Mouse (Mus musculus) forebrain, embryonic 11.5 days (tissue): ENCODE measurements at regions not wholly inside any gene's neighbourhood (a gene's known extent, or its start where the extent isn't known, plus 50 kb on each side); places are given as distances from the start of the nearest gene placed in this dataset.

Experiments used
- ATAC-seq: fragments of 200-750 bp; cut with Nextera tagmentation; replicated peaks from 2 replicates; pipeline ENCODE4 v1.8.0; 2017; ENCODE audit warnings: moderate TSS enrichment; ENCODE audit not compliant: low FRiP score
- DNase-seq: peaks from one replicate; pipeline ENCODE4 v3.0.0-alpha.2; 2017; ENCODE audit warnings: low spot score
- H3K27ac ChIP-seq: fragments of 300-500 bp; sonication (generic); 2 replicates; pipeline ENCODE4 v1.5.1; 2014; ENCODE audit warnings: low read depth, low read length
- H3K27me3 ChIP-seq: fragments of 300-500 bp; sonication (generic); 2 replicates; pipeline ENCODE4 v1.6.1; 2014; ENCODE audit warnings: mild to moderate bottlenecking, low read length, mixed read lengths; ENCODE audit not compliant: control insufficient read depth, insufficient read depth
- H3K36me3 ChIP-seq: fragments of 300-500 bp; sonication (generic); 2 replicates; pipeline ENCODE4 v1.6.1; 2014; ENCODE audit warnings: mild to moderate bottlenecking, low read length, moderate library complexity, mixed read lengths; ENCODE audit not compliant: control insufficient read depth, insufficient read depth
- H3K4me1 ChIP-seq: fragments of 300-500 bp; sonication (generic); replicated peaks from 2 replicates; pipeline ENCODE4 v1.6.1; 2014; ENCODE audit warnings: low read length, mixed read lengths; ENCODE audit not compliant: control insufficient read depth, insufficient read depth
- H3K4me2 ChIP-seq: fragments of 300-500 bp; sonication (generic); 2 replicates; pipeline ENCODE4 v1.6.1; 2014; ENCODE audit warnings: low read depth, mild to moderate bottlenecking, low read length, moderate library complexity, mixed read lengths; ENCODE audit not compliant: severe bottlenecking
- H3K4me3 ChIP-seq: fragments of 300-500 bp; sonication (generic); 2 replicates; pipeline ENCODE4 v1.5.1; 2014; ENCODE audit warnings: low read depth, low read length
- H3K9ac ChIP-seq: fragments of 300-500 bp; sonication (generic); 2 replicates; pipeline ENCODE4 v1.6.1; 2014; ENCODE audit warnings: low read length
- H3K9me3 ChIP-seq: fragments of 300-500 bp; sonication (generic); 2 replicates; pipeline ENCODE4 v1.6.1; 2016; ENCODE audit warnings: low read length, mixed read lengths; ENCODE audit not compliant: control insufficient read depth
- WGBS: fragments of 180-500 bp; shearing (Covaris S2); extraction: QIAGEN DNeasy Blood & Tissue Kit; methylation state at CpG from one replicate; pipeline ENCODE4 v1.1.7; 2014; 5-methylcytosine and 5-hydroxymethylcytosine counted together

GRCm38 (mm10) chr10:105125736-105126135 is 448.5 kb downstream of the Tmtc2 start:
- ATAC-seq = no peak
- H3K27ac ChIP-seq = no peak overlapping the region
- no peaks in the 10 kb centered on the region for H3K4me1 ChIP-seq
- H3K4me3 ChIP-seq = no peak overlapping the region
- no peak overlapping the region for H3K4me2 ChIP-seq
- no peak for DNase-seq
- no peaks in the 10 kb centered on the region for H3K27me3 ChIP-seq
- H3K9ac ChIP-seq = no peak overlapping the region
- no peaks in the 10 kb centered on the region for H3K9me3 ChIP-seq
- WGBS = 55% methylated on average over 3 of the region's 3 CpGs
- H3K36me3 ChIP-seq = no peaks in the 10 kb centered on the region

GRCm38 (mm10) chr10:105120229-105120628 is 454.0 kb downstream of the Tmtc2 start:
- no peaks in the 10 kb centered on the region for H3K36me3 ChIP-seq
- DNase-seq (no peak), ATAC-seq (no peak)
- H3K4me2 ChIP-seq = no peak overlapping the region
- H3K9ac ChIP-seq = no peak overlapping the region
- no peaks in the 10 kb centered on the region for H3K9me3 ChIP-seq
- WGBS = 88% methylated on average over 10 of the region's 10 CpGs
- no peaks in the 10 kb centered on the region for H3K4me1 ChIP-seq
- H3K27ac ChIP-seq = no peak overlapping the region
- H3K4me3 ChIP-seq = no peak overlapping the region
- no peaks in the 10 kb centered on the region for H3K27me3 ChIP-seq

GRCm38 (mm10) chr10:105116138-105116537 is 458.1 kb downstream of the Tmtc2 start:
- no peak overlapping the region for H3K9ac ChIP-seq
- no peaks in the 10 kb centered on the region for H3K4me1 ChIP-seq
- no peaks in the 10 kb centered on the region for H3K9me3 ChIP-seq
- no peaks in the 10 kb centered on the region for H3K36me3 ChIP-seq
- H3K27me3 ChIP-seq = no peaks in the 10 kb centered on the region
- H3K4me2 ChIP-seq = no peak overlapping the region
- H3K4me3 ChIP-seq = no peak overlapping the region
- no peak for DNase-seq
- H3K27ac ChIP-seq = no peak overlapping the region
- no peak for ATAC-seq
- 86% methylated on average over 1 of the region's 1 CpGs for WGBS

GRCm38 (mm10) chr10:105114927-105115326 is 459.3 kb downstream of the Tmtc2 start:
- 83% methylated on average over 5 of the region's 5 CpGs for WGBS
- Histone ChIP-seq H3K27ac (no peak overlapping the region), H3K4me2 (no peak overlapping the region)

GRCm38 (mm10) chr10:105110247-105110646 is 464.0 kb downstream of the Tmtc2 start:
- ATAC-seq = peak; percentile 64; the same call in 1 of the 2 replicates

More at GRCm38 (mm10) chr10:105114927-105115326, 459.3 kb downstream of the Tmtc2 start:
- Histone ChIP-seq H3K4me1 (no peaks in the 10 kb centered on the region), H3K4me3 (no peak overlapping the region), H3K27me3 (no peaks in the 10 kb centered on the region), H3K9me3 (no peaks in the 10 kb centered on the region), H3K9ac (no peak overlapping the region), H3K36me3 (no peaks in the 10 kb centered on the region)
- DNase-seq = no peak
- no peak for ATAC-seq

GRCm38 (mm10) chr10:105097045-105097331 is 477.3 kb downstream of the Tmtc2 start:
- WGBS = 45% methylated on average over 2 of the region's 2 CpGs
- Histone ChIP-seq H3K4me3 (no peak overlapping the region), H3K27ac (no peak overlapping the region), H3K4me2 (peak overlapping the region; percentile 29; the same call in 1 of the 2 replicates), H3K27me3 (no peaks in the 10 kb centered on the region), H3K4me1 (0 out of 2 replicates have a peak, but pooled peaks cover 2% of the 10 kb centered on the region), H3K9me3 (no peaks in the 10 kb centered on the region), H3K9ac (no peak overlapping the region), H3K36me3 (no peaks in the 10 kb centered on the region)
- ATAC-seq = peak; percentile 51
- no peak for DNase-seq

More at GRCm38 (mm10) chr10:105110247-105110646, 464.0 kb downstream of the Tmtc2 start:
- no peak for DNase-seq
- Histone ChIP-seq H3K27me3 (no peaks in the 10 kb centered on the region), H3K4me2 (no peak overlapping the region), H3K9ac (no peak overlapping the region), H3K27ac (no peak overlapping the region), H3K4me3 (no peak overlapping the region), H3K9me3 (no peaks in the 10 kb centered on the region), H3K4me1 (no peaks in the 10 kb centered on the region), H3K36me3 (no peaks in the 10 kb centered on the region)
- 0% methylated on average over 5 of the region's 5 CpGs for WGBS

GRCm38 (mm10) chr10:105096323-105097044 is 477.8 kb downstream of the Tmtc2 start:
- no peak for DNase-seq
- Histone ChIP-seq H3K9ac (no peak overlapping the region), H3K4me1 (0 out of 2 replicates have a peak, but pooled peaks cover 2% of the 10 kb centered on the region), H3K4me3 (no peak overlapping the region), H3K27me3 (no peaks in the 10 kb centered on the region), H3K9me3 (no peaks in the 10 kb centered on the region), H3K4me2 (peak overlapping the region; percentile 29; the same call in 1 of the 2 replicates), H3K36me3 (no peaks in the 10 kb centered on the region), H3K27ac (no peak overlapping the region)
- 37% methylated on average over 16 of the region's 16 CpGs for WGBS
- peak; percentile 57 for ATAC-seq

GRCm38 (mm10) chr10:105095800-105096199 is 478.5 kb downstream of the Tmtc2 start:
- ATAC-seq (peak; percentile 56), DNase-seq (no peak)
- Histone ChIP-seq H3K36me3 (no peaks in the 10 kb centered on the region), H3K9ac (no peak overlapping the region), H3K9me3 (no peaks in the 10 kb centered on the region), H3K4me2 (no peak overlapping the region), H3K4me3 (no peak overlapping the region), H3K27me3 (no peaks in the 10 kb centered on the region), H3K4me1 (0 out of 2 replicates have a peak, but pooled peaks cover 2% of the 10 kb centered on the region), H3K27ac (no peak overlapping the region)
- WGBS = 56% methylated on average over 4 of the region's 4 CpGs

- Histone ChIP-seq H3K4me3 (no peak overlapping the region), H3K9ac (no peak overlapping the region), H3K27me3 (no peaks in the 10 kb centered on the region), H3K9me3 (no peaks in the 10 kb centered on the region), H3K27ac (no peak overlapping the region), H3K4me1 (no peaks in the 10 kb centered on the region), H3K4me2 (no peak overlapping the region), H3K36me3 (no peaks in the 10 kb centered on the region)
- DNase-seq (no peak), ATAC-seq (no peak)
- 77% methylated on average over 2 of the region's 2 CpGs for WGBS
Observed at GRCm38 (mm10) chr10:105076892-105077291, 497.4 kb downstream of the Tmtc2 start.
